Mouse (Mus musculus): ENCODE measurements at regions not wholly inside any gene's neighbourhood (a gene's known extent, or its start where the extent isn't known, plus 50 kb on each side); places are given as distances from the start of the nearest gene placed in this dataset.

DNA sequence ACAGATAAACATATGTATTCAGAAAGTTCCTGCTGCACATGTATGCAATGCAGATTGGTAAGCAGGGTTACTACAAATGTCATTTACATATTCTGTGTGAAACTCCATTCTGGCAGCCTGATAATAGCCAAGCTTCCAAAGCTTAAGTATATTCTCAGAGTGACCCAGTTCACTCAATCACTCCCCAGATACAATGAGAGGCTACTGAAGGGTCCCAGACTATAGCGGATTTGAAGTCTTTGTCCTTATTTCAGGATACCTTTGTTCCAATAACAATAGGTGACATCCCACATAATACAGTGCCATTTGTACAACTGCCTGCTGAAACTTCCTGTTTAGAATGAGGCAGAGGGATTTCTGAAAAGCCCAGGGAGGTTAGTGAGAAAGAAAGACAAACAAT lies 132.5 kb upstream of the Klf6 start:
- no peak for DNase-seq

GRCm38 (mm10) chr13:5729426-5730068 lies 131.7 kb upstream of the Klf6 start:
- no peak for DNase-seq

GRCm38 (mm10) chr13:5732206-5732605 lies 129.1 kb upstream of the Klf6 start:
- no peak for DNase-seq

- no peak for DNase-seq
Observed at GRCm38 (mm10) chr13:5735027-5735624, 126.2 kb upstream of the Klf6 start.

- DNase-seq, result no peak
Observed at GRCm38 (mm10) chr13:5736472-5736871, 124.8 kb upstream of the Klf6 start.

DNA sequence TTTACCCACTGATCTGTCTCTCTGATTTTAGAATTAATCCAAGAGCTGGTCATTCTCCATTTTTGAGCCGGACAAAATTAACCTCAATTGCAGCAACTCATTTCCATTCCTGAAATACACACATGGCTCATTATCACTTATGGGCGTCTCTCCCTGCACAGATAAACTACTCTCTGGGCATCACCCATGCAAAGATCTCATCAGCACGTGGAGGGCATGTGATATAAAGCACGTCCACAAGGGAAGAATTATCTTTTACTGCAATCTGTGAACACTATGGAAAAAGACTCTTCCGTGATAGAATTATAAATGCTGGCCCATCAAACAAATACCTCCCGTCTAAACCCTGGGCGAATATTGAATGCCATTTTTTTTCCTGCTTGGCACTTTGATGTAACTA lies 124.1 kb upstream of the Klf6 start:
- no peak for DNase-seq

- no peak for DNase-seq
Observed at GRCm38 (mm10) chr13:5740805-5741204, 120.5 kb upstream of the Klf6 start.

DNA sequence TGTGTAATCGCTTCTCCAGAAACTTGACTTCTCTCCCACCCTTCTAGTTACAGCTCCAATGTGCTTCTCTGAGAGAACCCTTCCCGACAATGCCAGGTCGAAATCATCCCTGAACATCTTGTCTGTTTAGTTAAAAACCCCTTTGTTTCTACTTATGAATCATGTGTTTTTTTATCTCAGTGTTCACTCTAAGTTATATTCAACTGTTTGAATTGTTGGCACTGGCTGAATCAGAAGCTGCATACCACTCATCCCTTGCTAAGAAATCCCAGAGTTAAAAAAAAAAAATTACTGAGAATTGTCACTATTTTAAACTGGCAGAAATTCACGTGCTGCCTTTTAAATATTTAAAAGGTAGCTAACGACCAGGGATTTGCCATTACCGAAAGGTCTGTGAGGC lies 116.3 kb upstream of the Klf6 start:
- no peak for DNase-seq

DNA sequence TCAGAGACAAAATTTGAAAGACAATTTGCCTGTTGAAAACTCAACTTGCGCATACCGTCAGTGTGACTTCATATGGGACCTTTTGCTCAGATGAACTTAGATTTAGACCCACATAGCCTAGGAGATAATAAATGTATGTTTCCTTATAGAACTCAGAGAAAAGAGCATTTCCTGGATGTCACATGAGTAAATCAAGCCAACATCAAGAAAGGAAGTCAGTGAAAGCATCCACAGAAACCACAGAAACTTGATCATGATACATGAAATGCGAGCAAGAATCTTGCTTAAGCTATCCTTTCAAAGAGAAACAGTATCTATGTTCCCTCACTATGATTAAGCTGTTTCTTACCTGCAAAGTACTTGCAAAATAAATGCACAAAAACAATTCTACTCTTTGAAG lies 104.1 kb upstream of the Klf6 start:
- DNase-seq, result no peak

DNA sequence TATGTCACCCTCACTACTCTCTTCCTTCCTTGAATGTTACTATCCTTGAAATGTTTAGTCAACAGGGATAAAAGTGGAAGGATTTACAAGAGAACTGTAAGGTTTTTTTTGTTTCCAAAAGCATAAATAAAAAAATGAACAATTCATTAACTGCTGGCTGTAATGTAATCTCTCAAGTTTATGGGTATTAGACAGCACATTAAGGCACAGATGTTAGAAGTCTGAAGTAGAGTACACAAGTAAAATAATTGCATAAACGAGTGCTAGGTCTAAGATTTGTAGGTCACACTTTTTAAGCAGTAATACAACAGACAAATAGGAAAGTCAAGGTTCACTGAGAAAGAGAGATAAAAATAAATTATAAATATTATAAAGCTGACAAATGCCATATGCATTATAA lies 103.3 kb upstream of the Klf6 start:
- DNase-seq, result no peak

- DNase-seq, result no peak
Observed at GRCm38 (mm10) chr13:5760030-5760429, 101.3 kb upstream of the Klf6 start.

GRCm38 (mm10) chr13:5766394-5766793 lies 94.9 kb upstream of the Klf6 start:
- no peak for DNase-seq

GRCm38 (mm10) chr13:5767202-5767601 lies 94.1 kb upstream of the Klf6 start:
- DNase-seq, result no peak

- no peak for DNase-seq
Observed at GRCm38 (mm10) chr13:5768699-5769098, 92.6 kb upstream of the Klf6 start.

- no peak for DNase-seq
Observed at GRCm38 (mm10) chr13:5769283-5770260, 91.7 kb upstream of the Klf6 start.

GRCm38 (mm10) chr13:5773811-5774210 lies 87.5 kb upstream of the Klf6 start:
- DNase-seq, result no peak

GRCm38 (mm10) chr13:5778443-5779171 lies 82.7 kb upstream of the Klf6 start:
- DNase-seq, result no peak

GRCm38 (mm10) chr13:5779410-5779809 lies 81.9 kb upstream of the Klf6 start:
- no peak for DNase-seq

- no peak for DNase-seq
Observed at GRCm38 (mm10) chr13:5782540-5782939, 78.7 kb upstream of the Klf6 start.

DNA sequence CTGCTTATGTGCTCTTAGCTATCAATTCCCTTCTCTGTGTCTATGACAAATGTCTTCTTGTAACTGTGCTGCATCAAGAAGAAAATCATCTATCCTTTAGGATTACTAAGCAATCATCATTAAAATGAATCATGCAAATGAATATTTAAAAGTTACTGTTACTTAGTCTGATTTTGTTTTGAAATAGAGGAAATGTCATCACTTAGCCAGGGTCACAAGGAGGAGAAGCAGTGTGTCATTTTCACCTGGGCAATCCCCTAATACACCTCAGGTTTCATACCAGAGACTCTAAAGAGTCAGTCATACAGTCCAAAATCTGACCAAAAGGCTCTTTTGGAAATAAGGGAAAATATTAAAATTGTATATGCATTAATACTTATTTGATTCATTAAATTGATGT lies 74.2 kb upstream of the Klf6 start:
- no peak for DNase-seq

- DNase-seq, result no peak
Observed at GRCm38 (mm10) chr13:5789302-5789701, 72.0 kb upstream of the Klf6 start.

DNA sequence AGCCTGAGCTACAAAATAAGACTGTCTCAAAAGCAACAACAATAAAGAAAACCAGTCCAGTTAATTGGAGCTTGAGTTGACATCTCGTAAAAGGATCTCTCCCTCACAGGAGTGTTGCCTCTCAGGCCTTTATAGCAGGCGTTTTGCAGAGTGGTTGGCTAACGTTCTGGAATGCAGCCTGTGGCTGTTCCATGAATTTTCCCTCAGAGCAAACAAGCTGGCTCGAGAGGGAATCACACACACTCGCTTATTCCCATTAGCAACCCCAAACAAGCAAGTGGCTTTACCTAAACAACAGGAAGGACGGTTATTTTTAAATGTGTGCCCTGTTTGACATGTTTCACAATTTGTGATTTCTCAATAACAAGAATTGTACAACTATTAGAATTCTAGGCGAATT lies 59.2 kb upstream of the Klf6 start:
- DNase-seq, result no peak

DNA sequence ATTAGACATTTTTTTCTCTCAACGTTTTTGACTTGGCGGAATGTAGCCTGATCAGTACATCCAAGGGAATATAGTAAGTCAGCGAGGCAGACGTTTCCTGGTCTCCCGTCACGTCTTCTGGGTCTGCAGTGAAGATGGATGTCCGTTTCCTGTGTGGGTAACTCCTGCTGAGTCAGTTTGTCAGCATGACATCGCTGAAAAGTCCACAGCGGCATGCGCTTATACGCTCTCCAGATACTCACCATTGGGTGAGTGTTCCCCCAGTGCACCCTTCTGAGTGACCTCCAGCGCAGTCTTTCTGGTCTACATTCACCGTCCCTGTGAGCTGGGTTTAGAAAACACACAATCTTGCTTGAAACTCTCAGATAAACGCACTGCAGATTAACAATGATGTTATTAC lies 58.5 kb upstream of the Klf6 start:
- DNase-seq, result peak; percentile 36
